Mouse (Mus musculus): Measurements from ENCODE around the gene Kdm1a.
A peak's percentile ranks its signal among the peaks of the same experiment; 100 is the strongest.

Kdm1a gene

DNA sequence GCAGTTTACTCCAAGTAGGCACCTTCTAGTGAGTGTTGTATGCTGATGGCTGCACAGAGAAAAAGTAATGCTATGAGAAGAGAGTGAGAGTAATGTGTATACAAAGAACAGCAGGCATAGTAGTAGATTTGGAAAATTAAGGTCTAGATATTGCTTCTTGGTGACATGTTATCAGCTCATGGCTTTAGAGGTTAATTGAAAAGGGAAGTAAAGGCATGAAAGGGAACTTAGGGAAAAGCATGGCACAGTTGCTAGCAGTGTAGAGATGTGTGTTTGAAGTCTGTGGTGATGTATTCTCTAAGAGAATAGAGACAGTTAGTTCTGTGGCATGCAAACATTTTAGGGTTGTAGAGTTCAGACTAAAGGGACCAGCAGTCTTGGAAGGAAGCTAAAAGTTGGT, 82.7 kb downstream of the Kdm1a start:
- no peak for DNase-seq

DNA sequence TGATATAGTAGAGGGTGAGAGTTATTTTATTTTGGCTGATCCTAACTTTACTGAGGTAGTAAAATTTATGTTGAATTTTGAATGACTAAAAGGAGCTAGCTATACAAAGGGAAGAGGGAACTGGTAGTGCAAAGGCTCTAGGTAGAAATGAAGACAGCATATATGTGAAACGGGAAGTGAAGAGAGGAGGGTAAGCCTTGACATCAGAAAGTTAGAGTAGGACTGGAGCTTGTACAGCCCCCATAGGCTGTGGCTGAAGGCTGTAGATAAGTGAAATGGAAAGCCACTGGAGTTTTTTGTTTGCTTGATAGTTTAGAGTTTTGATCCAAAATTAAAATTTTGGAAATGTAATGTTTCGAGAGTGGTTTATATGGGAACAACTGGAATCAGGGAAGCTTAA, 83.9 kb downstream of the Kdm1a start:
- no peak for DNase-seq

DNA sequence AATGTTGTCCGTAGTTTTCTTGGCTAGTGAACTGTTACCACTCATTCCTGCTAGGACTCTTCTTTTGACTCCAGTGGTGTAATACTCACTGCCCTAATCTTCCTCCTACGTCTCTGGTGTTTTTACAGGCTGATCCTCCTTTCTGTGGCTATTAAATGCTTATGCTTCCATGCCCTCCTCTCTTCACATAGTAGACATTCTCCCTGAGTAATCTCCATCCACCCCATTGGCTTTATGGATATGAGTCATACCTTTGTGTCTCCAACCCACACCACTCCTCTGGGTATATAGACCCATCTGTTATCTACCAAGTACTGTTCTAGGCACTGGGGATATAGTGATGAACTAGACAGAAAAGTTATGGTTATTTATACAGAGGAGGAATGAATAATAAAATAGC, 84.4 kb downstream of the Kdm1a start:
- no peak for DNase-seq

DNA sequence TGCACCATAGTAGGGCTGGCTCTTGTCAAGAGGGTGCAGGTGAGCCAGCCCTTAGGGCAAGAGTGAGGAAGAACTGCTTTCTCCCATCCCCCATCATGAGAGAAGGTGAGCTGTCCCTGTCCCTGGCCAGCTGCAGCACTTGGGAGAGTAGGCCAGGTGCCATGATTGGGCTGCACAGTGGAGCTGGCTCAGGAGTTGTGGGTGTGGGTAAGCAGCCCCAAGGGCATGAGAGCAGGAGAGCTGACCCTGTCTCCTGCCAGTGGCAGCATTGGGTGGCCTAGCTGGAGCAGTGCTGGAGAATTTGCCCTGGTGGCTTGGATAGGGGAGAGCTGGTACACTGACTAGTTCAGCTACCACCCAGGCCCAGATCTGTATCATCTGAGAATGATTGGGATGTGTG, 89.6 kb downstream of the Kdm1a start:
- no peak for DNase-seq

DNA sequence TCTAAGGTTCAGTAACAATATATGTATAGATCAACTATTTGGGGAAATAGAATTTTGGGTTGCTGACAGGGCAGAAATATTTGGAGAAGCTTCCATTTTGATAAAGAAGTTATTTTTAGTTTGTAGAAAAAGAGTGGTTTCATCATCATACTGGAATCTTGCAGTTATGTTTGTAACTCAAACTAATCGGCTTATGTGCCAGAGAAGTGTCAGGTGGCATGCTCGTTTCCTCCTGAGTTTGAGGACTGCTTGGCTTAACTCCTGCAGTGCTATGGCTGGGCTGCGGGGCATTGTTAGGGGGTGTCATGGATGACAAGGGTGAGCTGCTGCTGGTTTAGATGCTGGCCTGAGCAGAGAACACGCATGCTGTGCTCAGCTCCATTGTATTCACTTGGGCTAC, 90.8 kb downstream of the Kdm1a start:
- DNase-seq = no peak

DNA sequence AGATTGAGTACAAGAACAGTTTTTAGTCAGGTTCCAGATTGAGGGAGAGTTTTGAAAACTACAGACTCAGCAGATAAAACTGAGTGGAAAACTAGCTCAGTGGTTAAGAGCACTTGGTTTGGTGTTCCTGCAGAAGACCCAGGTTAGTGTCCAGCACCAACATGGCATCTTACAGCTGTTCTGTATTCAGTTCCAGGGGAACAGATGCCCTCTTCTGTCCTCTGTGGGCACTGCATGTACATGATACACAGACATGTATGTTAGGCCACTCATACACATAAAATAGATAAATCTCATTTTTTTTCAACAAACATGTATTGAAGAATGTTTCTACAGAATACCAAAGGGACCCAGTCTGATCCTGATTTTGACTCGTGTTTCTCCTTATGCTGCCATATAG, 92.7 kb downstream of the Kdm1a start:
- peak; percentile 30 for DNase-seq

DNA sequence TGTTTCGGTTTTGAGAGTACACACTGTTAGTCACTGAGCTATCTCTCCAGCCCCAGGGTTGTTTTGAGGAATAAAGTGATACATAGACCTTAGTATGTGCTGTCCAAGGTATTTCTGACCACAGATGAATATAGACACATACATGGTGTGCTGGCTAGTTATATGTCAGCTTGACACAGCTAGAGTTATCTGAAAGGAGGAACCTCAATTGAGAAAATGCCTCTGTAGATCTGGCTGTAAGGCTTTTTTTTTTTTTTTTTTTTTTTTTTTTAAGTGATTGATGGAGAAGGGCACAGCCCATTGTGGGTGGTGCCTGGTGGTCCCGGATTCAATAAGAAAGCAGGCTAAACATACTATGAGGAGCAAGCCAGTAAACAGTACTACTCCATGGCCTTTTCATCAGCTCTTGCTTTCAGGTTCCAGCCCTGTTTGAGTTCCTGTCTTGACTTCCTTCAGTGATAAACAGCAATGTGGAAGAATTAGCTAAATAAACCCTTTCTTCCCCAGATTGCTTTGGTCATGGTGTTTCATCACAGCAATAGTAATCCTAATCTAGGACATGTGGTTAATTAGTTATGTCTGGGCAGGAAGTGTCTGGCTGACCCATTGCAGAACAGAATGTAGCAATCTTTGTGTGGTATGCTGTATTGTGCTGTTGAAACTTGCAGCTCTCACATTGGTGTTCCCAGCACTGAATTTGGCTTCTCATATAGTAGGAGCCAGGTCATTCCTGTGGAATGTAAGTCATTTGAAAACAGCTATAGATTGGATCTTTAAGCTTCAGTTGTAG, 96.9 kb downstream of the Kdm1a start:
- DNase-seq = no peak

Measured in retina, postnatal 1 day (tissue).